Mouse (Mus musculus): ENCODE measurements around the gene Ccnjl.

DNA sequence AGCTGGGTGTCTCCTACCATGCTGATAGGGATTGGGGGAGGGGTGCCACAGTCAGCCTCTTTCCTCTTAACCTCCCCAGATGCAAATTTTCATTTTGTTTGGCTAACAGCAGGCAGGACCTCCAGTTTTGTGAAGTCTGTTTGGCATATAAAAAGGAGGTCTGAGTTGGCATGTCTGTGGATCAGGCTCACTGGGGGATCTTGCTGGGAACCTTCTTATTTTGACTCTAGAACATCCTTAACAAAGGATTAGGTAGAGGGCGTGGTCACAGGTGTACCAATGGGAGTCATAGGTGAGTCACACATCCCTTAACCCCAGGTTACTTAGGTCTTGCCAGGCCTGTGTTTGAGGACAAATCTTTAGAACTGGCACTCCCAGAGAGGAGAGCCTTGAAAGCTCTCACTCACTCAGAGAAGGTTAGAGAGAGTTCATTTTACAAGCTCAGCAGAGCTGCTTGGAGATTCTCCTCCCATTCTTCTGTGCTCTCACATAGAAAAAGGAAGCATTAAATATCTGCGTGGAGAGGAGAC, 15.9 kb upstream of the Ccnjl start:
- TF ChIP-seq CTCF (IDR thresholded peaks at IDR 0.05; ENCODE audit: low read depth, low read length), result no peak
- no peak for TF ChIP-seq POLR2A (IDR thresholded peaks at IDR 0.05; ENCODE audit: extremely low read depth, insufficient read depth, low read length)
